Mouse (Mus musculus) ES-E14 (cell line): Measurements from ENCODE around the gene Upk3b.

Experiments
- CHD2 ChIP-seq: IDR thresholded peaks from 2 replicates; pipeline ENCODE4 v1.6.1; 2014; ENCODE audit warnings: mild to moderate bottlenecking, low read depth, low read length, inconsistent platforms
- HCFC1 ChIP-seq: IDR thresholded peaks from 2 replicates; pipeline ENCODE4 v1.6.1; 2012; ENCODE audit warnings: low read length, inconsistent platforms, borderline replicate concordance; ENCODE audit not compliant: insufficient read depth
- ZC3H11A ChIP-seq: IDR thresholded peaks from 2 replicates; pipeline ENCODE4 v1.6.1; 2012; ENCODE audit warnings: low read depth, mild to moderate bottlenecking, inconsistent platforms, low read length, borderline replicate concordance
- ZNF384 ChIP-seq: IDR thresholded peaks from 2 replicates; pipeline ENCODE4 v1.6.1; 2012; ENCODE audit warnings: low read depth, low read length, inconsistent platforms

- TF ChIP-seq ZNF384 (no peak), ZC3H11A (no peak), CHD2 (no peak), HCFC1 (no peak)
These were observed 36.0 kb upstream of the Upk3b start for GRCm38 (mm10) chr5:136002325-136002724.
